Mouse (Mus musculus): ENCODE data around the gene Senp5.
"Not testable (repeated sequence)": the region's sequence is repeated elsewhere in the genome, so short reads cannot be mapped to it uniquely, and the experiment has no call there.

Gene Senp5

GRCm38 (mm10) chr16:32002509-32003477, at the start of gene Senp5:
Senp5 (minus strand) TSS chr16:32003287.
- peak; percentile 91 to 93 for DNase-seq

GRCm38 (mm10) chr16:32042367-32042766, 39.3 kb upstream of the Senp5 start:
- DNase-seq, result no peak

- DNase-seq, result no peak
Observed at GRCm38 (mm10) chr16:32019678-32020077, 16.6 kb upstream of the Senp5 start.

- no peak for DNase-seq
Observed at GRCm38 (mm10) chr16:32010330-32010729, 7.2 kb upstream of the Senp5 start.

GRCm38 (mm10) chr16:32009913-32010312, 6.8 kb upstream of the Senp5 start:
- no peak for DNase-seq

GRCm38 (mm10) chr16:32008529-32009293, 5.6 kb upstream of the Senp5 start:
- no peak for DNase-seq

GRCm38 (mm10) chr16:32004731-32005130, 1.6 kb upstream of the Senp5 start:
- no peak for DNase-seq

GRCm38 (mm10) chr16:31996371-31996770, 6.7 kb downstream of the Senp5 start:
- DNase-seq, result no peak

GRCm38 (mm10) chr16:31993946-31994345, 9.1 kb downstream of the Senp5 start:
- DNase-seq, result no peak

GRCm38 (mm10) chr16:31993195-31993594, 9.9 kb downstream of the Senp5 start:
- no peak for DNase-seq

- DNase-seq, result no peak
Observed at GRCm38 (mm10) chr16:31992039-31992438, 11.0 kb downstream of the Senp5 start.

- DNase-seq, result no peak
Observed at GRCm38 (mm10) chr16:31980946-31981345, 22.1 kb downstream of the Senp5 start.

GRCm38 (mm10) chr16:31979501-31979900, 23.6 kb downstream of the Senp5 start:
- no peak for DNase-seq

GRCm38 (mm10) chr16:31975258-31975657, 27.8 kb downstream of the Senp5 start:
- no peak for DNase-seq

- DNase-seq, result no peak
Observed at GRCm38 (mm10) chr16:31963224-31963623, 39.9 kb downstream of the Senp5 start.

- peak; percentile 98 to 99 for DNase-seq
Observed at GRCm38 (mm10) chr16:31948345-31948774, 54.7 kb downstream of the Senp5 start, which contains the start of the genes 0610012G03Rik and Ncbp2. 0610012G03Rik (minus strand) TSS chr16:31948494. Ncbp2 (plus strand) TSS chr16:31948513.

- DNase-seq, result no peak
Observed at GRCm38 (mm10) chr16:31947901-31948316, 55.2 kb downstream of the Senp5 start.

- DNase-seq, result no peak
Observed at GRCm38 (mm10) chr16:31947333-31947732, 55.8 kb downstream of the Senp5 start.

GRCm38 (mm10) chr16:31945986-31946385, 57.1 kb downstream of the Senp5 start:
- DNase-seq, result not testable (repeated sequence)

- no peak for DNase-seq
Observed at GRCm38 (mm10) chr16:31945372-31945771, 57.7 kb downstream of the Senp5 start.

GRCm38 (mm10) chr16:31944698-31945255, 58.3 kb downstream of the Senp5 start:
- DNase-seq, result peak; percentile 55 to 59

GRCm38 (mm10) chr16:31943980-31944379, 59.1 kb downstream of the Senp5 start:
- peak; percentile 86 to 91 for DNase-seq

GRCm38 (mm10) chr16:31940586-31940985, 62.5 kb downstream of the Senp5 start:
- no peak for DNase-seq

Data from cerebellum, postnatal 14 days (tissue).